Mouse (Mus musculus): Measurements from ENCODE around the gene Tdrd9.
"Not testable (repeated sequence)": the region's sequence is repeated elsewhere in the genome, so short reads cannot be mapped to it uniquely, and the experiment has no call there.

Gene Tdrd9

DNA sequence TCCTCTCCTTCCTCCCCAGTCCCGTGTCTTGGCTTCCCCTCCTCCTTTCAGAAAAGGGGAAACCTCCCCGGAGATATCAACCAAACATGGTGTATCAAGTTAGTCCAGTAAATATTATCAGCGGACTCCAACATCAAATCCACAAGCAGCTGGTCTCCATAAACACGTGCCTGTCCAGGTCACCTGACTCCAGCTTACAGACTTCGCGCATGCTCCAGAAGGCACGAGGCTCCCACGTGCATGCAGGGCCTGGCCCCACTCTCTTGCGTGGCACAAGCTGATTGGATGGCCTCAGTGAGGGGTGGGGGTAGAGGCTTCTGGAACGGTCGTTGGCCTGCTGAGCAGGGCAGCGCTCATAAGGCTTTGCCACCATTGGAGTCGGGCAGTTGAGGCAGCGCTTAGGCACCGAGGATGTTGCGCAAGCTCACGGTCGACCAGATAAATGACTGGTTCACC is at the start of gene Tdrd9:
Tdrd9 (plus strand) TSS at position 329 of the 456 bp plus-strand sequence.
- DNase-seq (ENCODE audit: low spot score) = no peak

DNA sequence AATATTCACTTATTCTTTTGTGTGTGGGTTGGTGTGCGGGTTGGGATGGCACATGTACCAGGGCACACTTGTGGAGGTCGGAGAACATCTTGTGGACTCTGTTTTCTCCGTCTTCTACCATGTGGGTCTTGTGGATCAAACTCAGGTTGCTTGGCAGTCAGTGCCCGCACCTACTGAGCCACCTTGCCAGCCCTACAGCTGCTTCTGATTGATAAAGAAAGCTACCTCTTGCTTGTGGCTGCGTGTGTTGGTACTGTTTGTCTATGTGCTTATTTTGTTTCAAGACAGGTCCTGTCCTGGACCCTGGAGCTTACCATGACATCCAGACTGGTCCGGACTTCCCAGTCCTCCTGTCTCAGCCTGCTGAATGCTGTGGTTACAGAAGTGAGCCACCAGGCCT is 48.2 kb upstream of the Tdrd9 start:
- no peak for DNase-seq (ENCODE audit: low spot score)

DNA sequence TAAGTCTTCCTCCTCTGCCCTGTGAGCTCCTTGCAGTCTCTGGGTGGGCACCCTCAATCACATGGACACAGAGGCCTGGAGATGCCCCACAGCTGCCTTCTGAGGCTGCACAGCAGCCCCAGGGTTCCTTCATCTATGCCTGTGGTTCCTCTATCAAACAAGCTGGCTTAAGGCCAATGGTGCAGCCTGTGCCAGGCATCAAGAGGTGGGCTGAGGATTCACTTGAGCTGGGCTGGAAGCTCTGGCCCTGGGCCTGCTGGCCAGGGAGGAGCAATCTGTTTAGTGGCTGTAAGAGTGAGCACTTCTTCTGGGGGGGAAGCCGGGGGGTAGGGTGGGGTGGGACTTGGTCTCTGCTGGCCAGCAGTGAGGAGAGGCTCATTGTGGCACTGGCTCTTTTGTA is 44.0 kb upstream of the Tdrd9 start:
- DNase-seq (ENCODE audit: low spot score) = no peak

DNA sequence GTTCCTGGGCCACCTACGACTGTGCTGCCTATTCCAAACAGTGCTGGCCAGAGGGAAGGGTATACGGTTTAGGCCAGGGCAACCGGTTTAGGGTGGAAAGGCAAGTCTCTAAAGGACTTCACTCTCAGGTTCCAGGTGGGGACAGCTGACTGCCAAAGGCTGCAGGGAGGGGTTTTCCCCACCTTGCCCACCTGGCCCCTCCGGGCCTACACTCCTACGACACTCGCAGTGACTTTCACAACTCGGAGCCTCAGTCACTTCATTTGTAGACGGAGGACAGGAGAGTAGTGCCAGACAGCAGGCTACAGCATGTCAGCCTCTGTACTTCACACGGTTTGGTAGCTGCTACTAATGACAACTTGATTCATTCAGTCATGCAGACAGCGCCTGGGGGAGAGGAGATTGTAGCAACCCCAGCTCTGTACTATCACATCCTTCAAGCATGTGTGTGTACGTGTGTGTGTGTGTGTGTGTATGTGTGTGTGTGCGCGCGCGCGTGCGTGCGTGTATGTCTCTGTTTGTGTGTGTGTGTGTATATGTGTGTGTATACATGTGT is 42.9 kb upstream of the Tdrd9 start:
- no peak for DNase-seq (ENCODE audit: low spot score)

DNA sequence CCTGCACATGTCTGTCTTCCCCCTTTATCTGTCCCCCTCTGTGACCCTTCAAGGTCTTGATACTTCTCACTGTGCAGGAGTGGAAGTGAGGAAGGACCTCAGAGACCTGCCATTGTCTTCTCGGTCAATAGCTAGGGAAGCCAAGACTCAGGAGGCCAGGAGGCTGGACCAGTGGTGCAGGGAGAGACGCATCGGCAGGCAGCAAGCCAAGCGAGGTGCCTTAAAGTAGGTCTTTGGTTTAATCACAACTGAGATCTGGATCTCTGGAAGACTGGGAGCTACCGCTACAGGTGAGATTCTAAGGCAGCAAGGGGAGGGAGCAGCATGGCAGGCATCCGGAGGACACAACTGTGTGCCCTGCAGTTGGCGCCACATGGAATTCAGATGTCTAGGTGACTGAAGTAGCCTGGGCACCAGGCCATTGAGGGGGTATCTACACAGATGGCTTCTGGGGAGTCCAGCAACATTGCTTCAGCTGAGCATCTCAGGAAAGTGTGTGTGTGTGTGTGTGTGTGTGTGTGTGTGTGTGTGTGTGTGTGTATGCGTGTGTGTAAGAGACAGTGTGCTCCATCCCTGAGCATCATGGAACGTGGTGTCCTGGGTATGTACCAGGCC is 39.8 kb upstream of the Tdrd9 start:
- DNase-seq (ENCODE audit: low spot score) = no peak

DNA sequence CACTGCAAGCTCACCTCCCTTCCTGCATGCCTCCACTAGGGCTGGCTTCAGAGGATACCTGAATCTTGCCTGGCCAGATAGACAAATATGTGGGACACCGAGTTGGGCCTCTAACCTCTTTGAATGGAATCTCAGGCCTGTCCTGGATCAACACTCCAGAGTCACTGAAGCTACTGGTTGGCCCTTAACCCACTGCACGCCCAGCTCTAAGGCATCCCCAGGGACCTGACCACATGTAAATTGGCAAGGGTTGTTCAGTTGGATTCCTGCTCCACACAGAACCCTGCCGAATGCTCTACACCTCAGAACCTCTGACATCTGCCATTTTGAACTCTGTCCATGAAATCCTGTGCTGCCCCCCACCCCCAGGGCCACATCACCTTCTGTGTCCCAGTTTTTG is 38.8 kb upstream of the Tdrd9 start:
- DNase-seq (ENCODE audit: low spot score) = no peak

DNA sequence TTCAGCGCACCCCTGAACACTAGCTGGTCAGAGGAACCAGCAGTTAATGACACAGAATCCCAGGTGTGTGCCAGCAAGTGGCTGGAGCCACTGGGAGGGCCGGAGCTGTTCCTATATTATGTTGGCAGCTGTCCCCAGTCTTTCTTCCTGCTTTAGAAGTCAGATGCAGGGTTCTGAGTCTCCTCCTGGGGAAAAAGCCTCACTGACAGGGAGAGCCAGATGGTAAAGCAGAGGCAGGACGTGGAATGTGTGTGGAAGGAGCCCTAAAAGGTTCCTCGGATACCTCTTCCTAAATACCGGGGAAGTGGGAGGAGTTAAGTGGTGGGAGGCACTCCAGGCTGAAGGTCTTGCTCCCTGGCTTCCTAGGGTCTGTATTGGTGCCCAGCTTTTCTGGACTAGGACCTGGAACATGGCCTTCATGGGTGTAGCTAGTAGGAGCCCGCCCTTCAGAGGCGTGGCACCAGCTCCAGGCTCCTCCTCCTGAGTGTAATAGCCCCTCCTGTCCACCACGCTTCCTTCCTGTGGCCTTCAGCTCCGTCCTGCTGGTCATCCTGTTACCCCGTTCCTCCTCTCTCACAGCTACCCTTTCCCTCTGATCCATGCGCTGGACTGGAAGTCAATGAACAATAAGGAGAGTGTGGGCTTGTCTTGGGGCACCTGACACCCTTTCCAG is 38.2 kb upstream of the Tdrd9 start:
- no peak for DNase-seq (ENCODE audit: low spot score)

DNA sequence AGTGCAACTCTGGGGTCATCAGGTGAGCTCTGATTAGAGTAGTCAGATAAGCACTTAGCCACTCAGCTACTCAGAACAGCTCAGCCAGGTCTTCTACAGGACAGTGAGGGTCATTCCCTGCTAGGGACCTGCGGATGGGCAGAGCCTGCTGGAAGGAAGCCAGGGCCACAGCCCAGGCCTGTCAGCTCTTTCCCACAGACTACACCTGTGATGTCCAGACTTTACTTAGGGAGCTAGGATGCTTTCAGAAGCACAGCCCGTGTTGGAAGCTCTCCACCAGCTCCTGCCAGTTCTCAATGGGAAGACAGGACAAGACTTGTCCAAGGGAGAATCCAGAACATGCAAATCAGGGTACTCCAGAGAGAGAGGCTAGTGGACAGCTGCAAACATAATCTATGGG is 37.4 kb upstream of the Tdrd9 start:
- no peak for DNase-seq (ENCODE audit: low spot score)

DNA sequence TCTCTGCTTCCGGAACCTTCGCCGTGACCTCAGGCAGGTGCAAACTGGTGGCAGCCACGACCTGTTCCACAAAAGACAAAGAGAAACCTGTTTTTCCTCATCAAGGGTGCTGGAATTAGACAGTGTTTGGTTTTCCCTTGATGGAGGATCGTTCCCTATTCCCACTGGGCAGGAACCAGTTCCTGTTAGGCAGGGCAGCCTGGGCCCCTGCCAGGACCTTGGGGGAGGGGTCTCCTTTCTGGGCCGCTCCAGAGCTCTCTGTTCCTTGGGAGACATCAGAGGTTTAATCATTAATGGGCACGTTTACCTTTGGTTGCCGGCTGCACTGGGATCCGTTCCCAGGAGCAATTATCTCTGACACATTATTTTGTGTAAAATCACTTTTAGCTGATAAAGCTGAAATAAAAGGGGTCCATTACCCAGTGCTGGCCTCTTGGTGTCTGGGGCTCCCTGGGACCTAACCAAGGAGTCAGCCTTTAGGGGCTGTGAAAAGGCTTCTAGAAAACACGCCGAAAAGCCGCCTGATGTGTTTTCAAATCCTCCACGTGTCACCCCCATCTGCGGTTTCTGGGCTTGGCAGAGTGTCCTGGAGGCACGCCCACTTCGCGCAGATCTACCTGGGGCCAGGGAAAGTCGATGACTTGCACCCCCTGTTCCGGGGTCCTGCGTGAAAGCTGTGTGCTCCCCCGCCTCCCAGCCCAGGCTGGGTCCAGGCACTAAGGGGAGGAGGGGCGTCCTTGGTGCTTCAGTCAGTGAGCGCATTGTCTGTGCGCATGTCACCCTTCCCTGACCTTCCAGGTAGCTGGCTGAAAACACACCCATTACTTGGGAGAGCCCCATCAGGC is 34.4 kb upstream of the Tdrd9 start:
- DNase-seq (ENCODE audit: low spot score) = no peak

DNA sequence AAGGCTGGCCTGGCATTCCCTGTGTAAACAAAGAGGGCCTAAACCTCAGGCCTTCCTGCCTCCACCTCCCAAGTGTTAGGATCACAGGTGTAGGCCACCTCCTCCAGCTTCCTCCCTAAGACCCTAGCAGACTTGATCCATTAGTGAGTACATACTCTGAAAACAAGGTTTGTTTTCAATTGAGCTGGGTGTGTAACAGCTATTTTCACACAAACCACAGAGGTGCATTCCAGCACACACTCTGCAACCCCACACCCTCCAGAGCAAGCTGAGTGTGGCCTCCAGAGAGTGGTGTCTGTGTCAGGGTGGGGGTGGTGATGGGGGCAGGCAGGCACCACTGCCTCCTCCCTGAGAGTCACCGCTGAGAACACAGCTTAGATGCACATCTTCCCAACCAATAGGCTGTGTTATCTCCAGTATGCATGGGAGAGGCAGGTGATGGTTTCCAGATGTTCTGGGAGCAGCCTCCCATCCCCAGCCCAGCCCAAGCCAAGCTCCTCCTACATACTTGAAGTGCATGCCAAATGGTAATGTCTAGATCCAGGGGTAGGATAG is 32.7 kb upstream of the Tdrd9 start:
- DNase-seq (ENCODE audit: low spot score) = no peak

DNA sequence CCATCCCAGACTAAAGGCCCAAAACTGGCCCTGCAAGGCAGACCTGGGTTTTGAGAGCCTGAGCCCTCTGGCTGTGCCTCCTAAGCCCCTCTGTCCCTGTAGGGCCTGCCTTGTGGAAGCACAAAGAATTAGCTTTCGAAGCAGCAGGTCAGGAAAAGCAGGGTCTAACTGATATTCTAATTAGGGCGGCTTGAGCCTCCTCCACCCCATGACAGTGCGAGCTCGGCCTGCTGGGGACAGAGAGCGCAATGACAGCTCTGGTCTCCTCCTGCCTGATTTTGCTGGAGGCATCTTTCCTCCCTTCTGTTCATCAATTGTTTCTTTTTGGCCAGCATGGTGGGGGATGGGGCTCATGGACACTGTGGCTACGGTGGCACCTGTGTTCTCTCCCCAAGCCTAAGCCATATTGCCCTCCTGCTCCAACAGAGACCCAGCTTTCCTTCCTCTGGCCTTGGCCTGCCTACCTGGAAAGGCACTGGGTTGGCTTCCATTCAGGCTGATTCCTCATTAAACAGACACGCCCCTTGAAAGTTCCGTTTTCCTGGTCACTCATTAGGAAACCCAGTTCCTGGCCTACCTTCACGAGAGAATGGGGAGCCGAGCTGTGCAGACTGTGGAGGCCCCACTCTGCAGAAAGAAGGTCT is 27.8 kb upstream of the Tdrd9 start:
- no peak for DNase-seq (ENCODE audit: low spot score)

DNA sequence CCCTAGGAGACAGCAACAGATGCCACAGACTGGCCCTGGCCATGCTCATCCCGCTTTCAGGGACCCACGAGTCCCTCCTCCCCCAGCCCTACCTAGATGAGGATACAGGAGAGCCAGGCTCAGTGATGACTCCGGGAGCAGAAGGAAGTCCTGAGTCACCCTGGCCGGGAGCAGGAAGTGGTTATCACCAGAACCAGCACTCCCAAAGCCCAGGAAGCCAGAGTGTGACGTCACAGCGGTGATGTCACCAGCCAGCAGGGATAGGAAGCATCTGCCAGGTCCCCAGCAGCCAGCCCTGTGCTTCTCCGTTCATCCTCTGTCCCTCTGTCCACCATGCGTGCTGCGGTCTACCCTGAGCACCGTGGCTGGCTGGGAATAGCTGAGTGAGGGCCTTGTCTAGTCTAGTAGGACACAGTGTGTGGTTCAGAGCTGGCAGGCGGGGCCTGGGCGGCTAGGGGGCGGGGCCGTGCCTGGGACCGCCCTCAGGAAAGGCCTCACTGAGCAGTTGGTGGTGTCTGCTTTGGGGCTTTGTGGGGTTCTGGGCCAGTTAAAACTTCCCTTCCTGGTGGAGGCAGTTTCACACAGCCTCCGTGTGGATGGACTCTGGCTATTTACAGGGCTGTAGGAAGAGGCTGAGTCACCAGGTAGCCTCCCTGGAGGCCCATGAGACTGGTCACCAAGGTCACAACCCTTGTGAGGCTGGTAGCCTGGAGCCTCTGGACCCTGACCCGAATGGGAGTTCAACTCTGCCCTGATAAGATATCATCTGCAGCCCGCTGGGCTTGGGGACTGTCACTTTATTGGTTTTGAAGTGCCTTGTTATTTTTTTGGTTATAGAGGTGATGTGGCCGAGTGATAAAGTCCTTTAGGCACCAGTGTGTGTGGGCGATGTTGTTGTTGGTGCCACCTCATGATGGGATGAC is 27.0 kb upstream of the Tdrd9 start:
- not testable (repeated sequence) for DNase-seq (ENCODE audit: low spot score)

DNA sequence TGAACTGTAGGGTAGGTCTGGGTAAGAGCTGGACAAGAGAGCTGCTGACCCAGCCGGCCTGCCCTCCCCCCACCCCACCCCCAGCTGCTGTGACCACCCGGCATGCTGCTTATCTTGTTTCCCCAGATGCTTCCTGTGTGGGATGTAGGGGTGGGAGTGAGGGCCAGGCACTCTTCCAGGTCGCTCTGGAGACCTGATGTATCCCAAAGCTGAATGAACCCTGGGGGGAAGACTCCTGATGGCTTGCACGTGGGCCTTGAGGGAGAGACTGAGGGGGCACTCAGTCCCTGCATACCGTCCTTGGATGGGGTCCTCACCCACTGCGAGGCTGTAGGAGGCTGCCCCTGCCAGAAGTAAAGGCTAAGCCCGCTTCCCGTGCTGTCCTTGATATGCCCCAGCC is 26.2 kb upstream of the Tdrd9 start:
- DNase-seq (ENCODE audit: low spot score) = no peak

DNA sequence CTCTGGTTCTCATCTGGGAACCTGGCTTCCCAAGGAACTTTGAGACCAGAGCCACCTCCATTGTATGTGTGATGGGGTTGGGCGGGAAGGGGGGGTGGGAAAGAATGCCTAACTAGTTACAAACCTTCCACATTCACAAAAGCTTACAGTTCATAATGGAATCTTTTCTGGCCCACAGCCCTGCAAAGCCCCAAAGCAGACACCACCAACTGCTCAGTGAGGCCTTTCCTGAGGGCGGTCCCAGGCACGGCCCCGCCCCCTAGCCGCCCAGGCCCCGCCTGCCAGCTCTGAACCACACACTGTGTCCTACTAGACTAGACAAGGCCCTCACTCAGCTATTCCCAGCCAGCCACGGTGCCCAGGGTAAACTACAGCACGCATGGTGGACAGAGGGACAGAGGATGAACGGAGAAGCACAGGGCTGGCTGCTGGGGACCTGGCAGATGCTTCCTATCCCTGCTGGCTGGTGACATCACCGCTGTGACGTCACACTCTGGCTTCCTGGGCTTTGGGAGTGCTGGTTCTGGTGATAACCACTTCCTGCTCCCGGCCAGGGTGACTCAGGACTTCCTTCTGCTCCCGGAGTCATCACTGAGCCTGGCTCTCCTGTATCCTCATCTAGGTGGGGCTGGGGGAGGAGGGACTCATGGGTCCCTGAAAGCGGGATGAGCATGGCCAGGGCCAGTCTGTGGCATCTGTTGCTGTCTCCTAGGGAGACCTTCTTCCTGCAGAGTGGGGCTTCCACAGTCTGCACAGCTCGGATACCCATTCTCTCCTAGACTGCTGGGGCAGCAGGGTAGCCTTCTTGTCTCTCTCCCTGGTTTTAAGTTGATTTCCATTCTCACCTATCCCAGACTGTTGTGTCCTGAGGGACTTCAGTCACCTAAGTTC is 25.3 kb upstream of the Tdrd9 start:
- not testable (repeated sequence) for DNase-seq (ENCODE audit: low spot score)

DNA sequence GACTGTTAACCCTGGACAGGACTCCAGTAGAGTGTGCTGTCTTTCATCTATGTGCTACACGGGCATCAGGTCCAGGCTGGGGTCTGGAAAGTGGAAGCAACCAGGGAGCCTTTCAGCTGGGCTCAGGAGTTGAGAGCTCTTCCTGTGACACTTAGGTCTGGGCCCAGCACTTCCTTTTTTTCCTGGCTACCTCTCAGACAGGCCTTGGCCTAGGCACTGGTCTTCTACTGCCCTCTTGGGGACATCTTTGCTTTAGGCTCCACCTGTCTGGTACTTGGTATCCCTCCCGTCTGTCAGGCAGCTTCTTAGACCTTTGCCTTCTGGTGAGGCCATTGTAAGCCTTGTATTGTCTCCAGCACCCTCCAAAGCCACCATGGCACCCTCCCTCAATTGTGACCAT is 24.6 kb upstream of the Tdrd9 start:
- no peak for DNase-seq (ENCODE audit: low spot score)

DNA sequence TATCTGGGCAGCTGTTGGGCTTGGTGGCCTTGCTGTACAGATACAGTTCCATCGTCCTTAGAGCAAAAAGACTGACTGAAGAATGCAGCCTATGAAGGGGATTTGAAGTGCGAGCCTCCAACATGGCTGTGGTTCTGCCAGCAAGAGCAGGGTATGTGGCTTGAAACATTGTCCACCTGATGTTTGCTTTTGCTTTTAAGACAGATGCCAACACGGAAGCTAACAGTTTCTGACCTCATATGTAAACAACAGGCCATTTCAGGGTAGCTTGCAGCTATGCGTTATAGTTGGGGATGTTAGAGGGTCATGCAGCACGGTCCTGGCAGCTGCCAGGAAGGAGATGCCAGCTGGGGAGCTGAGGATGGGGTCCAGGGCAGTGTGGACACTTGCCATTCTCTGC is 20.9 kb upstream of the Tdrd9 start:
- no peak for DNase-seq (ENCODE audit: low spot score)

DNA sequence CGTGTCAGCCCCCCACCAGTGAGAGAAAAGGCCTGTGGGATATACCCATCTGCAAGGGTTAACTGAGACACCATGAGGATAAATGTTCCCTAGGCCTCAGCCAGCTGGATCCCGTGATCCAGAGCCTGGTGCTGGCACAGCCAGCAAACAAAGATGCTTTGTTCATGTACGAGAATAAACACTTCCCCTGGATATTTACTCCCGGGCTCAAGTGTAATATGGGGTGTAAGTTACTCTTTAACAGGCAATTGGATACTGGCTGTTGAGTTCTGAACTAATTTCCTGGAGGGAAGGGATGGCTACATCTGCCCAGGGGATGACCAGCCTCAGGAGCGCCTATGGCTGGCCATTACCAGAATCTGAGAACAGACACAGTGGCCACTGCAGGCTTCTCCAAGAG is 19.7 kb upstream of the Tdrd9 start:
- no peak for DNase-seq (ENCODE audit: low spot score)

DNA sequence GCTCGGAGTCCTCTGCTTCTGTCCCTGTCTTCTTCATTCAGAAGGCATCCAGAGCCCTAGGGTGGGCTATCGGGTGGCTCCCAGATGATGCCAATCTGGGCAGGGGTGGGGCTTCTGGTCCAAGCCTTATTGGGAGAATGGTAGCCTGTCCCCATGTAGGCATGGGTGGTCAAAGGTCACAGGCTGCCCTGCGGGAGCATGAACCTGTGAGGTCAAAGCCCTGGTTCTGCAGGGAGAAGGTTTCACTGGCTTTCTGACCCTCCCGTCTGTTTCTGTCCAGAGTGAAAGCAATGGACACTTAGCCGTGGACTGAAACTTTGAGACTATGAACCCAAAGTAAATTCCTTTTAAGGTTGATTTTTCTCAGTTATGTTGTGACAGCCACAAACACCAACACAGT is 15.2 kb upstream of the Tdrd9 start:
- DNase-seq (ENCODE audit: low spot score) = no peak

DNA sequence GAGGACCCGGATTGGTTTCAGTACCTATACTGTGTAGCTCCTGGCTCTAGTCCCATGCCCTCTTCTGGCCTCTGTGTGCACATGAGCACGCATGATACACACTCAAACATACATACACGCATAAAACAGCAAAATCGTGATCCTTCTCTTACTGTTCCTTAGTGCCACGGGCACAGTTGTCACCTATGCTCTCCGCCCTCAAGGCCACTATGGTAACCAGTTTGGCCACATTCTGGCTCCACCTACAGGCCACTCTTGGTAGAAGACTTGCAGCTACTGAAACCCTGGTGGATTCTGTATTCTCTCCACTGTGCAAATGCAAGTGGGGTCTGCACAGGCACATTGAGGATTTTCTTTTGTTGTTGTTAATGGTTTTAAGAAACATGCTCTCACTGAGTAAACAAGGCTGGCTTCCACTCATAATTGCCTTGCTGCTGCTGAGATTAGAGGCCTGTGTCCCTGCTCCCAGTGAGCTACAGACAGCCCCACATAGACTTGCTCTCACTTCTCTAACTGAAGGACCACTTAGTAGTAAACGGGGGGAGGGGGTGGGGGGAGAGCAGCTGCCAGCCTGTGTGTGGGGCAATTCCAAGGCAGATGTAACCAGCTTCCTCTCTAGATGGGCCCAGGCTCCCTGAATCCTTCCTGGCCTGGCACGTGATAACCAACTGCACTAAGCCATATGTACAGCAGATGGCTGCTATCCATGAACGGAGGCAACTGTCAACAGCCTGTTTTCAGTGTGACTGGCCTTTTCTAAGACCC is 13.1 kb upstream of the Tdrd9 start:
- DNase-seq (ENCODE audit: low spot score) = no peak
